Mouse (Mus musculus): Measurements from ENCODE around the gene Prkci. TPM values are rescaled to one million over a fixed set of nuclear protein-coding genes. Genes with fewer than 3 reads are reported as not detected.

Gene Prkci
- 21.1 and 24.2 TPM in 2 replicates for polyA plus RNA-seq (2012; rRNA removed)

GRCm38 (mm10) chr3:30995283-30995898, at the start of gene Prkci:
Gene Prkci (plus strand): TSS chr3:30995747.

GRCm38 (mm10) chr3:30969104-30969581, 26.4 kb upstream of the Prkci start, which contains the start of gene Phc3:
Gene Phc3 (minus strand): TSS chr3:30969415.

GRCm38 (mm10) chr3:31094531-31095178, 99.1 kb downstream of the Prkci start, which contains the start of gene Skil:
Gene Skil (plus strand): TSS chr3:31095058.

Other genes with a start within 250 kb of the Prkci start
- gene Samd7, start 249.5 kb upstream of the Prkci start, polyA plus RNA-seq (2012; rRNA removed): 0.07 and 0.09 TPM in 2 replicates
- 9.7 and 10.4 TPM in 2 replicates for gene Sec62, start 202.9 kb upstream of the Prkci start, polyA plus RNA-seq (2012; rRNA removed)
- gene Gpr160, start 139.8 kb upstream of the Prkci start, polyA plus RNA-seq (2012; rRNA removed): 3.1 and 4.4 TPM in 2 replicates
- gene Phc3, start 26.3 kb upstream of the Prkci start, polyA plus RNA-seq (2012; rRNA removed): 32.9 and 44.5 TPM in 2 replicates
- 4.0 and 7.3 TPM in 2 replicates for gene Skil, start 99.3 kb downstream of the Prkci start, polyA plus RNA-seq (2012; rRNA removed)
- gene Cldn11, start 154.2 kb downstream of the Prkci start, polyA plus RNA-seq (2012; rRNA removed): 18.7 and 20.2 TPM in 2 replicates

Measured in ovary, adult 2 months (tissue).